Comparison of ENCODE assay signal across 9 mouse cellular contexts in genomic region chr3:79110153-79110552, GRCm38 (mm10).
DNase-seq lines count a peak whose midpoint lies in the region; ATAC-seq and TF ChIP-seq lines count a peak whose summit lies in the region.
"Had no signal": no experiment of that assay in that cellular context is flagged by ENCODE, and none has a peak within 500 bp of the region (broad histone marks: within the 10 kb centered on the region; RNA-seq: fewer than 3 reads in every experiment).

No protein-coding gene starts in this region.

- DNase-seq in 416B (ENCODE audit: low read depth) = peak; percentile 51
- DNase-seq in induced T-regulatory cell, adult 2 months (ENCODE audit: low read depth) = peak; percentile 54
- no peak for DNase-seq in retina, postnatal 1 day
- no peak for DNase-seq in frontal cortex, postnatal 14 days (ENCODE audit: low spot score in 2 of 2)
- DNase-seq in kidney, adult 18-20 months = no peak

- ATAC-seq in intestine, postnatal 0 days = no peak
- no peak for ATAC-seq in intestine, embryonic 16.5 days

- no peak overlapping the region for H3K4me2 ChIP-seq in intestine, postnatal 0 days (replicated peaks; ENCODE audit: low read depth)
- H3K4me2 ChIP-seq in intestine, embryonic 16.5 days (ENCODE audit: low read depth, low read length) = no peak overlapping the region

- WGBS in intestine, postnatal 0 days = 97% methylated on average over 6 of the region's 6 CpGs
- 97% methylated on average over 6 of the region's 6 CpGs for WGBS in intestine, embryonic 16.5 days

- H3K36me3 ChIP-seq in intestine, postnatal 0 days (ENCODE audit: control insufficient read depth, insufficient read depth) = 0 out of 2 replicates have a peak, but pooled peaks cover 8% of the 10 kb centered on the region
- 0 out of 2 replicates have a peak, but pooled peaks cover 3% of the 10 kb centered on the region for H3K36me3 ChIP-seq in intestine, embryonic 16.5 days (ENCODE audit: control insufficient read depth, insufficient read depth, low read length)
- H3K36me3 ChIP-seq in E14TG2a.4 (ENCODE audit: insufficient read depth, low read length) = no peaks in the 10 kb centered on the region

- no peak overlapping the region for H3K27ac ChIP-seq in intestine, postnatal 0 days (ENCODE audit: low read depth, low read length)
- H3K27ac ChIP-seq in intestine, embryonic 16.5 days (ENCODE audit: low read length) = no peak overlapping the region
- H3K27ac ChIP-seq: macrophage had no signal

- H3K27me3 ChIP-seq in intestine, postnatal 0 days (replicated peaks; ENCODE audit: control insufficient read depth, insufficient read depth, low read length) = no peaks in the 10 kb centered on the region
- H3K27me3 ChIP-seq in intestine, embryonic 16.5 days (replicated peaks; ENCODE audit: control insufficient read depth, insufficient read depth, low read length) = no peaks in the 10 kb centered on the region
- no peaks in the 10 kb centered on the region for H3K27me3 ChIP-seq in E14TG2a.4 (ENCODE audit: insufficient read depth, low read length)

- TF ChIP-seq CTCF in intestine, postnatal 0 days (IDR thresholded peaks at IDR 0.05; ENCODE audit: low read depth) = peak; percentile 61
- peak; percentile 29 for TF ChIP-seq CTCF in E14TG2a.4 (conservative IDR thresholded peaks at IDR 0.05; ENCODE audit: low read length)

- H3K4me3 ChIP-seq in intestine, postnatal 0 days (ENCODE audit: low read depth, low read length) = no peak overlapping the region
- H3K4me3 ChIP-seq in intestine, embryonic 16.5 days (ENCODE audit: low read length) = no peak overlapping the region
- H3K4me3 ChIP-seq in E14TG2a.4 (replicated peaks; ENCODE audit: low read length) = no peak overlapping the region

- H3K4me1 ChIP-seq in intestine, postnatal 0 days (replicated peaks; ENCODE audit: control insufficient read depth, insufficient read depth, low read length) = no peaks in the 10 kb centered on the region
- H3K4me1 ChIP-seq in intestine, embryonic 16.5 days (ENCODE audit: control insufficient read depth, insufficient read depth, low read length) = no peaks in the 10 kb centered on the region
- H3K4me1 ChIP-seq in E14TG2a.4 (replicated peaks; ENCODE audit: low read depth, low read length) = no peaks in the 10 kb centered on the region

- no peaks in the 10 kb centered on the region for H3K9me3 ChIP-seq in intestine, postnatal 0 days (ENCODE audit: control insufficient read depth)
- no peaks in the 10 kb centered on the region for H3K9me3 ChIP-seq in intestine, embryonic 16.5 days (ENCODE audit: control insufficient read depth, low read length)
- H3K9me3 ChIP-seq in E14TG2a.4 (ENCODE audit: low read length) = no peaks in the 10 kb centered on the region

- H3K9ac ChIP-seq in intestine, postnatal 0 days (ENCODE audit: low read depth, low read length) = no peak overlapping the region
- H3K9ac ChIP-seq in intestine, embryonic 16.5 days (ENCODE audit: low read depth, low read length) = no peak overlapping the region

Comparison
In these comparisons a context has a peak if more than half of its experiments do, and no peak if none do; other contexts are left out.
1. DNase-seq: peak in 416B (single experiment) and induced T-regulatory cell, adult 2 months (single experiment); none in retina, postnatal 1 day (single experiment), frontal cortex, postnatal 14 days (0 of 2) and kidney, adult 18-20 months (single experiment).